Mouse (Mus musculus): ENCODE measurements around the gene Khdrbs1.
"Not testable (repeated sequence)": the region's sequence is repeated elsewhere in the genome, so short reads cannot be mapped to it uniquely, and the experiment has no call there.

The Khdrbs1 gene

GRCm38 (mm10) chr4:129742232-129743009, at the start of gene Khdrbs1:
TSS of gene Khdrbs1 (minus strand) at chr4:129742303.
- DNase-seq, result peak; percentile 97

- no peak for DNase-seq
Measured at GRCm38 (mm10) chr4:129791399-129791798, 49.3 kb upstream of the Khdrbs1 start.

- no peak for DNase-seq
Measured at GRCm38 (mm10) chr4:129790475-129790874, 48.4 kb upstream of the Khdrbs1 start.

GRCm38 (mm10) chr4:129789635-129790034, 47.5 kb upstream of the Khdrbs1 start:
- no peak for DNase-seq

GRCm38 (mm10) chr4:129788693-129789092, 46.6 kb upstream of the Khdrbs1 start:
- DNase-seq, result no peak

GRCm38 (mm10) chr4:129785178-129785577, 43.1 kb upstream of the Khdrbs1 start:
- peak; percentile 92 for DNase-seq

- DNase-seq, result no peak
Measured at GRCm38 (mm10) chr4:129783506-129783905, 41.4 kb upstream of the Khdrbs1 start.

- DNase-seq, result no peak
Measured at GRCm38 (mm10) chr4:129782857-129783331, 40.8 kb upstream of the Khdrbs1 start.

GRCm38 (mm10) chr4:129781881-129782675, 40.0 kb upstream of the Khdrbs1 start:
- peak; percentile 44 for DNase-seq

GRCm38 (mm10) chr4:129771672-129772521, 29.8 kb upstream of the Khdrbs1 start:
- DNase-seq, result peak; percentile 39

- no peak for DNase-seq
Measured at GRCm38 (mm10) chr4:129771314-129771671, 29.2 kb upstream of the Khdrbs1 start.

- no peak for DNase-seq
Measured at GRCm38 (mm10) chr4:129770600-129770999, 28.5 kb upstream of the Khdrbs1 start.

- DNase-seq, result not testable (repeated sequence)
Measured at GRCm38 (mm10) chr4:129768742-129769141, 26.6 kb upstream of the Khdrbs1 start.

GRCm38 (mm10) chr4:129767782-129768181, 25.7 kb upstream of the Khdrbs1 start:
- DNase-seq, result no peak

GRCm38 (mm10) chr4:129765351-129765750, 23.2 kb upstream of the Khdrbs1 start:
- DNase-seq, result no peak

GRCm38 (mm10) chr4:129762496-129762895, 20.4 kb upstream of the Khdrbs1 start:
- DNase-seq, result not testable (repeated sequence)

- no peak for DNase-seq
Measured at GRCm38 (mm10) chr4:129761606-129762005, 19.5 kb upstream of the Khdrbs1 start.

GRCm38 (mm10) chr4:129755455-129755854, 13.4 kb upstream of the Khdrbs1 start:
- no peak for DNase-seq

GRCm38 (mm10) chr4:129754742-129755141, 12.6 kb upstream of the Khdrbs1 start:
- DNase-seq, result no peak

- no peak for DNase-seq
Measured at GRCm38 (mm10) chr4:129750430-129750829, 8.3 kb upstream of the Khdrbs1 start.

GRCm38 (mm10) chr4:129746591-129746990, 4.5 kb upstream of the Khdrbs1 start:
- no peak for DNase-seq

GRCm38 (mm10) chr4:129746106-129746505, 4.0 kb upstream of the Khdrbs1 start:
- no peak for DNase-seq

- no peak for DNase-seq
Measured at GRCm38 (mm10) chr4:129743494-129743893, 1.4 kb upstream of the Khdrbs1 start.
